Mouse (Mus musculus): ENCODE measurements around the gene Mgat5b. TPM values are rescaled to one million over a fixed set of nuclear protein-coding genes. Genes with fewer than 3 reads are reported as not detected.

The Mgat5b gene
- polyA plus RNA-seq, 1 experiment from 2014 or later, result 3.2 TPM

- H3K4me1 ChIP-seq, result peaks cover 11% of the 10 kb centered on the region
- no peak for ATAC-seq (ENCODE audit: insufficient number of reproducible peaks, low FRiP score, low TSS enrichment, low read depth)
- WGBS, result 30% methylated on average over 5 of the region's 5 CpGs
- H3K27me3 ChIP-seq, result no peaks in the 10 kb centered on the region
- no peak overlapping the region for H3K4me3 ChIP-seq (replicated peaks)
- no peak overlapping the region for H3K4me2 ChIP-seq (replicated peaks)
- H3K9ac ChIP-seq, result no peak overlapping the region
- no peaks in the 10 kb centered on the region for H3K36me3 ChIP-seq
- H3K27ac ChIP-seq (replicated peaks), result no peak overlapping the region
- no peaks in the 10 kb centered on the region for H3K9me3 ChIP-seq (replicated peaks)
Measured at GRCm38 (mm10) chr11:116980313-116980712, 61.6 kb downstream of the Mgat5b start.

- Histone ChIP-seq H3K9ac (no peak overlapping the region), H3K36me3 (no peaks in the 10 kb centered on the region), H3K27me3 (no peaks in the 10 kb centered on the region), H3K27ac (replicated peaks) (no peak overlapping the region), H3K9me3 (replicated peaks) (no peaks in the 10 kb centered on the region), H3K4me2 (replicated peaks) (no peak overlapping the region), H3K4me1 (peaks cover 11% of the 10 kb centered on the region), H3K4me3 (replicated peaks) (no peak overlapping the region)
- 51% methylated on average over 4 of the region's 4 CpGs for WGBS
- no peak for ATAC-seq (ENCODE audit: insufficient number of reproducible peaks, low FRiP score, low TSS enrichment, low read depth)
Measured at GRCm38 (mm10) chr11:116982543-116982942, 63.9 kb downstream of the Mgat5b start.

- no peak for ATAC-seq (ENCODE audit: insufficient number of reproducible peaks, low FRiP score, low TSS enrichment, low read depth)
- H3K36me3 ChIP-seq, result no peaks in the 10 kb centered on the region
- H3K27me3 ChIP-seq, result no peaks in the 10 kb centered on the region
- H3K27ac ChIP-seq (replicated peaks), result no peak overlapping the region
- peaks cover 6% of the 10 kb centered on the region for H3K4me1 ChIP-seq
- no peak overlapping the region for H3K9ac ChIP-seq
- 75% methylated on average over 15 of the region's 15 CpGs for WGBS
- no peak overlapping the region for H3K4me2 ChIP-seq (replicated peaks)
- no peaks in the 10 kb centered on the region for H3K9me3 ChIP-seq (replicated peaks)
- no peak overlapping the region for H3K4me3 ChIP-seq (replicated peaks)
Measured at GRCm38 (mm10) chr11:116985504-116986385, 67.1 kb downstream of the Mgat5b start.

- Histone ChIP-seq H3K27me3 (peaks cover 4% of the 10 kb centered on the region; the same call in 1 of the 2 replicates), H3K9me3 (replicated peaks) (no peaks in the 10 kb centered on the region), H3K36me3 (no peaks in the 10 kb centered on the region), H3K4me2 (replicated peaks) (no peak overlapping the region), H3K4me3 (replicated peaks) (no peak overlapping the region), H3K9ac (no peak overlapping the region), H3K27ac (replicated peaks) (no peak overlapping the region), H3K4me1 (0 out of 2 replicates have a peak, but pooled peaks cover 5% of the 10 kb centered on the region)
- ATAC-seq (ENCODE audit: insufficient number of reproducible peaks, low FRiP score, low TSS enrichment, low read depth), result no peak
- WGBS, result 18% methylated on average over 8 of the region's 8 CpGs
Measured at GRCm38 (mm10) chr11:116988131-116988530, 69.5 kb downstream of the Mgat5b start.

GRCm38 (mm10) chr11:116990231-116990630 lies 71.6 kb downstream of the Mgat5b start:
- no peak for ATAC-seq (ENCODE audit: insufficient number of reproducible peaks, low FRiP score, low TSS enrichment, low read depth)
- H3K27me3 ChIP-seq, result peaks cover 17% of the 10 kb centered on the region
- H3K4me3 ChIP-seq (replicated peaks), result no peak overlapping the region
- 62% methylated on average over 7 of the region's 7 CpGs for WGBS
- H3K4me1 ChIP-seq, result 0 out of 2 replicates have a peak, but pooled peaks cover 15% of the 10 kb centered on the region
- no peak overlapping the region for H3K9ac ChIP-seq
- H3K27ac ChIP-seq (replicated peaks), result no peak overlapping the region
- H3K36me3 ChIP-seq, result no peaks in the 10 kb centered on the region
- no peaks in the 10 kb centered on the region for H3K9me3 ChIP-seq (replicated peaks)
- H3K4me2 ChIP-seq (replicated peaks), result no peak overlapping the region

- 61% methylated on average over 8 of the region's 8 CpGs for WGBS
Measured at GRCm38 (mm10) chr11:116991410-116991809, 72.7 kb downstream of the Mgat5b start.

GRCm38 (mm10) chr11:116991964-116992363 lies 73.3 kb downstream of the Mgat5b start:
- no peak for ATAC-seq (ENCODE audit: insufficient number of reproducible peaks, low FRiP score, low TSS enrichment, low read depth)
- 67% methylated on average over 6 of the region's 6 CpGs for whole genome bisulfite sequencing
- no peaks in the 10 kb centered on the region for H3K9me3 ChIP-seq (replicated peaks)
- H3K4me2 ChIP-seq (replicated peaks), result no peak overlapping the region
- H3K27ac ChIP-seq (replicated peaks), result no peak overlapping the region
- peaks cover 17% of the 10 kb centered on the region for H3K27me3 ChIP-seq
- no peaks in the 10 kb centered on the region for H3K36me3 ChIP-seq
- no peak overlapping the region for H3K4me3 ChIP-seq (replicated peaks)
- H3K4me1 ChIP-seq, result 0 out of 2 replicates have a peak, but pooled peaks cover 15% of the 10 kb centered on the region
- no peak overlapping the region for H3K9ac ChIP-seq

More at GRCm38 (mm10) chr11:116991410-116991809, 72.7 kb downstream of the Mgat5b start:
- Histone ChIP-seq H3K4me1 (0 out of 2 replicates have a peak, but pooled peaks cover 15% of the 10 kb centered on the region), H3K27ac (replicated peaks) (no peak overlapping the region), H3K36me3 (no peaks in the 10 kb centered on the region), H3K4me2 (replicated peaks) (no peak overlapping the region), H3K27me3 (peaks cover 17% of the 10 kb centered on the region), H3K4me3 (replicated peaks) (no peak overlapping the region), H3K9ac (no peak overlapping the region), H3K9me3 (replicated peaks) (no peaks in the 10 kb centered on the region)
- no peak for ATAC-seq (ENCODE audit: insufficient number of reproducible peaks, low FRiP score, low TSS enrichment, low read depth)

- Histone ChIP-seq H3K27me3 (peaks cover 17% of the 10 kb centered on the region), H3K4me2 (replicated peaks) (peak overlapping the region; percentile 32; the same call in 1 of the 2 replicates)
- WGBS, result 7% methylated on average over 18 of the region's 18 CpGs
Measured at GRCm38 (mm10) chr11:116994095-116994582, 75.5 kb downstream of the Mgat5b start.

GRCm38 (mm10) chr11:116996976-116997375 lies 78.3 kb downstream of the Mgat5b start:
- no peak overlapping the region for H3K27ac ChIP-seq (replicated peaks)
- 0 out of 2 replicates have a peak, but pooled peaks cover 10% of the 10 kb centered on the region for H3K4me1 ChIP-seq
- no peak overlapping the region for H3K4me3 ChIP-seq (replicated peaks)
- no peak for ATAC-seq (ENCODE audit: insufficient number of reproducible peaks, low FRiP score, low TSS enrichment, low read depth)
- H3K36me3 ChIP-seq, result no peaks in the 10 kb centered on the region
- H3K9me3 ChIP-seq (replicated peaks), result no peaks in the 10 kb centered on the region
- 30% methylated on average over 3 of the region's 3 CpGs for WGBS
- H3K4me2 ChIP-seq (replicated peaks), result no peak overlapping the region
- H3K9ac ChIP-seq, result no peak overlapping the region
- H3K27me3 ChIP-seq, result peaks cover 17% of the 10 kb centered on the region

More at GRCm38 (mm10) chr11:116994095-116994582, 75.5 kb downstream of the Mgat5b start:
- Histone ChIP-seq H3K27ac (replicated peaks) (no peak overlapping the region), H3K4me3 (replicated peaks) (no peak overlapping the region), H3K9me3 (replicated peaks) (no peaks in the 10 kb centered on the region), H3K9ac (no peak overlapping the region), H3K36me3 (no peaks in the 10 kb centered on the region), H3K4me1 (0 out of 2 replicates have a peak, but pooled peaks cover 10% of the 10 kb centered on the region)
- ATAC-seq (ENCODE audit: insufficient number of reproducible peaks, low FRiP score, low TSS enrichment, low read depth), result no peak

- Histone ChIP-seq H3K27ac (replicated peaks) (no peak overlapping the region), H3K36me3 (no peaks in the 10 kb centered on the region), H3K4me2 (replicated peaks) (no peak overlapping the region), H3K4me1 (peaks cover 12% of the 10 kb centered on the region; the same call in 1 of the 2 replicates), H3K9me3 (replicated peaks) (no peaks in the 10 kb centered on the region), H3K9ac (no peak overlapping the region), H3K4me3 (replicated peaks) (no peak overlapping the region), H3K27me3 (peaks cover 14% of the 10 kb centered on the region)
- no peak for ATAC-seq (ENCODE audit: insufficient number of reproducible peaks, low FRiP score, low TSS enrichment, low read depth)
- 94% methylated on average over 5 of the region's 5 CpGs for WGBS
Measured at GRCm38 (mm10) chr11:116998935-116999334, 80.3 kb downstream of the Mgat5b start.

- 3% methylated on average over 3 of the region's 3 CpGs for WGBS
- no peak overlapping the region for H3K27ac ChIP-seq (replicated peaks)
- peaks cover 8% of the 10 kb centered on the region; the same call in 1 of the 2 replicates for H3K4me1 ChIP-seq
- no peak overlapping the region for H3K9ac ChIP-seq
- no peak overlapping the region for H3K4me2 ChIP-seq (replicated peaks)
- H3K36me3 ChIP-seq, result no peaks in the 10 kb centered on the region
- H3K27me3 ChIP-seq, result peaks cover 11% of the 10 kb centered on the region
- no peak for ATAC-seq (ENCODE audit: insufficient number of reproducible peaks, low FRiP score, low TSS enrichment, low read depth)
- no peaks in the 10 kb centered on the region for H3K9me3 ChIP-seq (replicated peaks)
- no peak overlapping the region for H3K4me3 ChIP-seq (replicated peaks)
Measured at GRCm38 (mm10) chr11:117000219-117000618, 81.6 kb downstream of the Mgat5b start.

Measured in embryonic facial prominence, embryonic 15.5 days (tissue).